In the genomic region with DNA sequence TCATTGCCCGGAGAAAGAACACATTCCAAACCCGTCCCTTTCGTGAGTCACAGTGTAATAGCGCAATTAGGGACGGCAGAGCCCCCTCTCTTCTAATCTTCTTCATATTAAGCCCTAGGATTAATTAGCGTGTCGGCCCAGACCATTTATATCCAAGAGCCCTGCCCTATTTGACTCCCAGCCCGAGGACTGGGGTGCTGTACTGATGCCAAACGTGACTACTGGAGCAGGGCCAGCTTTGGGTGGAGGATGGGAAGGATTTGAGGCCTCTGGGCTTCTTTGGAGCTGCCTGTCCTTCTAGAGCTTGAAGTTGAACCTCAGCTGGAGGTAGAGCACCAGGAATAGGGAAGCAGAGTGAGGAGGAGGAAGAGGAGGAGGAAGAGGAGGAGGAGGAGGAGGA, we compare ENCODE assay signal across 12 mouse cellular contexts. TPM values are rescaled to one million over a fixed set of nuclear protein-coding genes. Genes with fewer than 3 reads are reported as not detected.
DNase-seq lines count a peak whose midpoint lies in the region; ATAC-seq lines count a peak whose summit lies in the region.
"Had no signal": no experiment of that assay in that cellular context is flagged by ENCODE, and none has a peak within 500 bp of the region (broad histone marks: within the 10 kb centered on the region; RNA-seq: fewer than 3 reads in every experiment).

No protein-coding gene starts in this region.

- 21% methylated on average over 9 of the region's 9 CpGs for WGBS in midbrain, embryonic 12.5 days
- 19% methylated on average over 9 of the region's 9 CpGs for WGBS in midbrain, embryonic 11.5 days
- WGBS in forebrain, embryonic 12.5 days: 14% methylated on average over 9 of the region's 9 CpGs
- WGBS in hindbrain, embryonic 12.5 days: 18% methylated on average over 9 of the region's 9 CpGs
- WGBS in neural tube, embryonic 14.5 days: 8% methylated on average over 9 of the region's 9 CpGs

- no peak for ATAC-seq in midbrain, embryonic 12.5 days (ENCODE audit: low FRiP score, low read depth)
- no peak for ATAC-seq in midbrain, embryonic 11.5 days (ENCODE audit: low FRiP score)
- ATAC-seq in forebrain, embryonic 12.5 days (ENCODE audit: low FRiP score): no peak
- ATAC-seq in hindbrain, embryonic 12.5 days (ENCODE audit: low FRiP score): no peak
- ATAC-seq in neural tube, embryonic 14.5 days (ENCODE audit: low read depth): no peak

- H3K36me3 ChIP-seq in midbrain, embryonic 12.5 days: no peaks in the 10 kb centered on the region
- no peaks in the 10 kb centered on the region for H3K36me3 ChIP-seq in midbrain, embryonic 11.5 days (ENCODE audit: control insufficient read depth, insufficient read depth, low read length)
- H3K36me3 ChIP-seq in forebrain, embryonic 12.5 days (replicated peaks): no peaks in the 10 kb centered on the region
- no peaks in the 10 kb centered on the region for H3K36me3 ChIP-seq in hindbrain, embryonic 12.5 days
- no peaks in the 10 kb centered on the region for H3K36me3 ChIP-seq in neural tube, embryonic 14.5 days (ENCODE audit: control insufficient read depth, insufficient read depth, low read length)

- 0 out of 2 replicates have a peak overlapping the region, but pooled peaks have one; percentile 68 for H3K9ac ChIP-seq in midbrain, embryonic 12.5 days (replicated peaks)
- no peak overlapping the region for H3K9ac ChIP-seq in midbrain, embryonic 11.5 days (ENCODE audit: low read length)
- H3K9ac ChIP-seq in forebrain, embryonic 12.5 days: 0 out of 2 replicates have a peak overlapping the region, but pooled peaks have one; percentile 71
- peak overlapping the region; percentile 84 for H3K9ac ChIP-seq in hindbrain, embryonic 12.5 days
- H3K9ac ChIP-seq in neural tube, embryonic 14.5 days (replicated peaks; ENCODE audit: low read depth, low read length): peak overlapping the region; percentile 66; the same call in 1 of the 2 replicates

- DNase-seq in midbrain, embryonic 11.5 days (ENCODE audit: low spot score, missing footprints): no peak
- DNase-seq in frontal cortex, postnatal 14 days (ENCODE audit: low spot score in 2 of 2): no peak
- DNase-seq in thymus, postnatal 25 days: no peak
- DNase-seq: cerebellum, adult 9-11 months; layer of hippocampus, postnatal 36 days; liver; right cerebral cortex, adult 18-20 months had no signal

- no peak overlapping the region; the same call in 1 of the 2 replicates for H3K27ac ChIP-seq in midbrain, embryonic 12.5 days (replicated peaks)
- no peak overlapping the region for H3K27ac ChIP-seq in midbrain, embryonic 11.5 days (ENCODE audit: low read depth, low read length)
- peak overlapping the region; percentile 63 for H3K27ac ChIP-seq in forebrain, embryonic 12.5 days
- peak overlapping the region; percentile 94 for H3K27ac ChIP-seq in hindbrain, embryonic 12.5 days
- no peak overlapping the region; the same call in 1 of the 2 replicates for H3K27ac ChIP-seq in neural tube, embryonic 14.5 days (ENCODE audit: low read depth, low read length)

- peaks cover 72% of the 10 kb centered on the region for H3K4me1 ChIP-seq in midbrain, embryonic 12.5 days
- peaks cover 39% of the 10 kb centered on the region for H3K4me1 ChIP-seq in midbrain, embryonic 11.5 days (ENCODE audit: control insufficient read depth, insufficient read depth, low read length)
- peaks cover 91% of the 10 kb centered on the region for H3K4me1 ChIP-seq in forebrain, embryonic 12.5 days
- peaks cover 73% of the 10 kb centered on the region for H3K4me1 ChIP-seq in hindbrain, embryonic 12.5 days
- peaks cover 33% of the 10 kb centered on the region for H3K4me1 ChIP-seq in neural tube, embryonic 14.5 days (ENCODE audit: control insufficient read depth, insufficient read depth, low read length)

- H3K4me2 ChIP-seq in midbrain, embryonic 12.5 days (replicated peaks): peak overlapping the region; percentile 86
- no peak overlapping the region for H3K4me2 ChIP-seq in midbrain, embryonic 11.5 days
- peak overlapping the region; percentile 81 for H3K4me2 ChIP-seq in forebrain, embryonic 12.5 days
- peak overlapping the region; percentile 84 for H3K4me2 ChIP-seq in hindbrain, embryonic 12.5 days (replicated peaks)
- H3K4me2 ChIP-seq in neural tube, embryonic 14.5 days (ENCODE audit: low read depth, low read length): peak overlapping the region; percentile 67

- H3K27me3 ChIP-seq in midbrain, embryonic 12.5 days: peaks cover 97% of the 10 kb centered on the region
- H3K27me3 ChIP-seq in midbrain, embryonic 11.5 days (ENCODE audit: control insufficient read depth, insufficient read depth, low read length): peaks cover 82% of the 10 kb centered on the region
- peaks cover 100% of the 10 kb centered on the region for H3K27me3 ChIP-seq in forebrain, embryonic 12.5 days
- peaks cover 94% of the 10 kb centered on the region for H3K27me3 ChIP-seq in hindbrain, embryonic 12.5 days
- peaks cover 27% of the 10 kb centered on the region for H3K27me3 ChIP-seq in neural tube, embryonic 14.5 days (ENCODE audit: control insufficient read depth, insufficient read depth, low read length)

- no peaks in the 10 kb centered on the region for H3K9me3 ChIP-seq in midbrain, embryonic 12.5 days
- H3K9me3 ChIP-seq in midbrain, embryonic 11.5 days (ENCODE audit: control insufficient read depth, low read length): no peaks in the 10 kb centered on the region
- H3K9me3 ChIP-seq in forebrain, embryonic 12.5 days: no peaks in the 10 kb centered on the region
- H3K9me3 ChIP-seq in hindbrain, embryonic 12.5 days (replicated peaks): no peaks in the 10 kb centered on the region
- H3K9me3 ChIP-seq in neural tube, embryonic 14.5 days (ENCODE audit: control insufficient read depth, low read length): no peaks in the 10 kb centered on the region

- H3K4me3 ChIP-seq in midbrain, embryonic 12.5 days: peak overlapping the region; percentile 54
- H3K4me3 ChIP-seq in midbrain, embryonic 11.5 days (ENCODE audit: low read depth, low read length): no peak overlapping the region
- H3K4me3 ChIP-seq in forebrain, embryonic 12.5 days (replicated peaks): peak overlapping the region; percentile 57
- peak overlapping the region; percentile 62 for H3K4me3 ChIP-seq in hindbrain, embryonic 12.5 days
- H3K4me3 ChIP-seq in neural tube, embryonic 14.5 days (ENCODE audit: low read depth, low read length): peak overlapping the region; percentile 46

RNA-seq across cellular contexts. Expression of a gene that starts 2.2 kb away (rescaled TPM):
- polyA plus RNA-seq in midbrain, embryonic 12.5 days (2016; fragmentation: Nextera tagmentation; extraction: Ambion mirVana): 1.5 and 1.7 TPM in 2 replicates
- polyA plus RNA-seq in midbrain, embryonic 11.5 days (2014; fragmentation: Nextera tagmentation; extraction: Ambion mirVana): 0.60 and 0.62 TPM in 2 replicates
- 2.8 and 4.2 TPM in 2 replicates for polyA plus RNA-seq in forebrain, embryonic 12.5 days (2016; fragmentation: Nextera tagmentation; extraction: Ambion mirVana)
- polyA plus RNA-seq in hindbrain, embryonic 12.5 days (2016; fragmentation: Nextera tagmentation; extraction: Ambion mirVana): 3.7 and 3.8 TPM in 2 replicates
- 6.1 and 8.0 TPM in 2 replicates for polyA plus RNA-seq in neural tube, embryonic 14.5 days (2014; fragmentation: Nextera tagmentation; extraction: Ambion mirVana)
- polyA plus RNA-seq: lung, embryonic 16.5 days had no signal

Comparison
In these comparisons a context has a peak if more than half of its experiments do, and no peak if none do; other contexts are left out.
1. H3K27ac ChIP-seq: peak in forebrain, embryonic 12.5 days (single experiment) and hindbrain, embryonic 12.5 days (single experiment); none in midbrain, embryonic 12.5 days (single experiment), midbrain, embryonic 11.5 days (single experiment) and neural tube, embryonic 14.5 days (single experiment).